Mouse (Mus musculus) heart, postnatal 0 days (tissue): ENCODE measurements at regions not wholly inside any gene's neighbourhood (a gene's known extent, or its start where the extent isn't known, plus 50 kb on each side); places are given as distances from the start of the nearest gene placed in this dataset.

ENCODE experiments used
- CTCF ChIP-seq: IDR thresholded peaks from 2 replicates; pipeline ENCODE4 v1.5.1; 2016; ENCODE audit warnings: antibody characterized with exemption, control low read depth, low read depth
- EP300 ChIP-seq: IDR thresholded peaks from 2 replicates; pipeline ENCODE4 v1.6.1; 2016; ENCODE audit warnings: antibody characterized with exemption, low read depth

- TF ChIP-seq CTCF (no peak), EP300 (no peak)
These were observed 311.8 kb downstream of the Hace1 start for GRCm38 (mm10) chr10:45889381-45889951.
